24 mouse cellular contexts compared by ENCODE assay signal in the genomic region with DNA sequence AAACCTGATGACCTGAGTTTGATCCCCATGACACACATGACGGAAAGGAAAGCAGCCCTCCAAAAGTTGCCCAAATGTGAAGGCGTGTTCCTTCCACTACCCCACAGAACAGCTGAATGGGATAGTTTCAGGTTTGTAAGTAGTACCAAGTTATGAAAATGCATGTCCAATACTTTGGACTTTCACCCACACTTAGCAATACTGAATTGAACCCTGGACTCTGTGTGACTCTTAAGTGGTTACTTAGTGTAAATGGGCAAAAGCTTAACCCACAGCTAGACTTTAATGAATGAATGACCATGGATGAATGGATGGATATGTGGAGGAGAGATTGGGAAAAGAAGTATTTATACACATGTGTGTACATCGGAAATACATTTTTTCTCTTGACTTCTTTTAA. TPM values are rescaled to one million over a fixed set of nuclear protein-coding genes. Genes with fewer than 3 reads are reported as not detected.
DNase-seq lines count a peak whose midpoint lies in the region; ATAC-seq and TF ChIP-seq lines count a peak whose summit lies in the region.
"Had no signal": no experiment of that assay in that cellular context is flagged by ENCODE, and none has a peak within 500 bp of the region (broad histone marks: within the 10 kb centered on the region; RNA-seq: fewer than 3 reads in every experiment).

No protein-coding gene starts in this region.

- H3K36me3 ChIP-seq in heart, postnatal 0 days (replicated peaks; ENCODE audit: control insufficient read depth, insufficient read depth, low read length) = peaks cover 17% of the 10 kb centered on the region; the same call in 1 of the 2 replicates
- H3K36me3 ChIP-seq in kidney, adult 2 months (ENCODE audit: control insufficient read depth, insufficient read depth, low read length) = no peaks in the 10 kb centered on the region
- H3K36me3 ChIP-seq in liver, adult 2 months (ENCODE audit: control insufficient read depth, insufficient read depth, low read length) = no peaks in the 10 kb centered on the region
- H3K36me3 ChIP-seq in liver, postnatal 0 days (replicated peaks; ENCODE audit: insufficient read depth, low read length) = no peaks in the 10 kb centered on the region
- H3K36me3 ChIP-seq: embryonic facial prominence, embryonic 10.5 days; embryonic facial prominence, embryonic 13.5 days; forebrain, embryonic 12.5 days; forebrain, embryonic 15.5 days; hindbrain, embryonic 12.5 days; hindbrain, embryonic 15.5 days had no signal

- WGBS in heart, postnatal 0 days = 81% methylated on average over 3 of the region's 3 CpGs
- WGBS in kidney, adult 2 months = 72% methylated on average over 3 of the region's 3 CpGs
- 98% methylated on average over 3 of the region's 3 CpGs for WGBS in liver, adult 2 months
- 78% methylated on average over 3 of the region's 3 CpGs for WGBS in liver, postnatal 0 days (ENCODE audit: insufficient replicate concordance)

- no peak for ATAC-seq in heart, postnatal 0 days (ENCODE audit: insufficient read depth, low read depth)
- no peak for ATAC-seq in liver, postnatal 0 days
- ATAC-seq: activated CD4-positive, CD25-positive, alpha-beta regulatory T cell, adult 4 months; forebrain, embryonic 15.5 days had no signal

- H3K79me2 ChIP-seq in liver, adult 2 months (ENCODE audit: control insufficient read depth, insufficient read depth, low read length) = no peaks in the 10 kb centered on the region

- H3K27me3 ChIP-seq in heart, postnatal 0 days (ENCODE audit: control insufficient read depth, insufficient read depth, low read length) = no peaks in the 10 kb centered on the region
- no peaks in the 10 kb centered on the region for H3K27me3 ChIP-seq in kidney, adult 2 months (replicated peaks; ENCODE audit: control insufficient read depth, insufficient read depth, low read length)
- H3K27me3 ChIP-seq in liver, adult 2 months (ENCODE audit: control insufficient read depth, insufficient read depth, low read length) = no peaks in the 10 kb centered on the region
- no peaks in the 10 kb centered on the region for H3K27me3 ChIP-seq in liver, postnatal 0 days (ENCODE audit: insufficient read depth, low read length)
- H3K27me3 ChIP-seq: embryonic facial prominence, embryonic 13.5 days; forebrain, embryonic 15.5 days; hindbrain, embryonic 12.5 days; hindbrain, embryonic 15.5 days had no signal

- DNase-seq in gastrocnemius, adult 2 months = no peak
- no peak for DNase-seq in gastrocnemius, adult 18-20 months (ENCODE audit: low spot score)
- DNase-seq in heart, postnatal 0 days (ENCODE audit: low spot score) = no peak
- DNase-seq in heart, postnatal 25 days (ENCODE audit: low spot score) = no peak
- peak; percentile 69 for DNase-seq in kidney, adult 2 months
- DNase-seq in kidney, postnatal 4 days = no peak
- peak; percentile 3 for DNase-seq in liver, adult 2 months (ENCODE audit: extremely low read depth, low read depth, low spot score)
- DNase-seq in liver, postnatal 0 days = no peak
- DNase-seq: adrenal gland, adult 8-10 months; adrenal gland, postnatal 25 days; cerebellum, adult 11-12 months; cerebellum, adult 8-10 months; cerebellum, postnatal 36 days; embryo, embryonic 11 days had no signal

- intact Hi-C loops in gastrocnemius, adult 2 months (cut with DNase I) = no loop called here
- intact Hi-C loops in heart, postnatal 25 days (cut with DNase I) = no loop called here

- H3K27ac ChIP-seq in gastrocnemius, adult 2 months = peak overlapping the region; percentile 43
- 0 out of 2 replicates have a peak overlapping the region, but pooled peaks have one; percentile 41 for H3K27ac ChIP-seq in heart, postnatal 0 days (ENCODE audit: low read depth)
- peak overlapping the region; percentile 7; the same call in 1 of the 2 replicates for H3K27ac ChIP-seq in kidney, adult 2 months (ENCODE audit: insufficient read depth, low read depth, low read length)
- no peak overlapping the region for H3K27ac ChIP-seq in liver, adult 2 months (replicated peaks; ENCODE audit: insufficient read depth, low read depth, low read length)
- H3K27ac ChIP-seq in liver, postnatal 0 days (ENCODE audit: low read depth) = no peak overlapping the region
- H3K27ac ChIP-seq: embryonic facial prominence, embryonic 10.5 days; embryonic facial prominence, embryonic 13.5 days; forebrain, embryonic 12.5 days; forebrain, embryonic 15.5 days; hindbrain, embryonic 12.5 days; hindbrain, embryonic 15.5 days had no signal

- H3K9me3 ChIP-seq in heart, postnatal 0 days (replicated peaks; ENCODE audit: control insufficient read depth, low read length) = no peaks in the 10 kb centered on the region
- no peaks in the 10 kb centered on the region for H3K9me3 ChIP-seq in liver, postnatal 0 days (ENCODE audit: low read length)
- H3K9me3 ChIP-seq: embryonic facial prominence, embryonic 10.5 days; embryonic facial prominence, embryonic 13.5 days; forebrain, embryonic 12.5 days; forebrain, embryonic 15.5 days; hindbrain, embryonic 12.5 days; hindbrain, embryonic 15.5 days had no signal

- no peak overlapping the region for H3K4me3 ChIP-seq in gastrocnemius, adult 2 months
- no peak overlapping the region for H3K4me3 ChIP-seq in heart, postnatal 0 days (ENCODE audit: low read depth, low read length)
- H3K4me3 ChIP-seq in kidney, adult 2 months (ENCODE audit: insufficient read depth, low read depth, low read length) = no peak overlapping the region
- H3K4me3 ChIP-seq in liver, adult 2 months (ENCODE audit: insufficient read depth, low read depth, low read length) = no peak overlapping the region
- no peak overlapping the region for H3K4me3 ChIP-seq in liver, postnatal 0 days (ENCODE audit: low read depth, low read length)
- H3K4me3 ChIP-seq: embryonic facial prominence, embryonic 10.5 days; embryonic facial prominence, embryonic 13.5 days; erythroblast, embryonic 14.5 days; forebrain, embryonic 12.5 days; forebrain, embryonic 15.5 days; hindbrain, embryonic 12.5 days; hindbrain, embryonic 15.5 days had no signal

- no peak overlapping the region for H3K4me2 ChIP-seq in heart, postnatal 0 days (ENCODE audit: low read depth, low read length)
- H3K4me2 ChIP-seq in liver, postnatal 0 days (ENCODE audit: low read depth, low read length) = no peak overlapping the region
- H3K4me2 ChIP-seq: embryonic facial prominence, embryonic 13.5 days; forebrain, embryonic 12.5 days; forebrain, embryonic 15.5 days; heart, embryonic 11.5 days; hindbrain, embryonic 12.5 days; hindbrain, embryonic 15.5 days had no signal

- no peak for TF ChIP-seq EP300 in heart, postnatal 0 days (IDR thresholded peaks at IDR 0.05; ENCODE audit: low read depth)
- no peak for TF ChIP-seq EP300 in liver, postnatal 0 days (IDR thresholded peaks at IDR 0.05; ENCODE audit: low read depth)

- H3K9ac ChIP-seq in heart, postnatal 0 days (replicated peaks; ENCODE audit: low read depth, low read length) = no peak overlapping the region
- no peak overlapping the region for H3K9ac ChIP-seq in liver, adult 2 months (ENCODE audit: low read depth, low read length)
- H3K9ac ChIP-seq in liver, postnatal 0 days (replicated peaks) = no peak overlapping the region
- H3K9ac ChIP-seq: embryonic facial prominence, embryonic 13.5 days; forebrain, embryonic 12.5 days; forebrain, embryonic 15.5 days; hindbrain, embryonic 12.5 days; hindbrain, embryonic 15.5 days had no signal

- H3K4me1 ChIP-seq in heart, postnatal 0 days (ENCODE audit: control insufficient read depth, insufficient read depth) = peaks cover 29% of the 10 kb centered on the region
- H3K4me1 ChIP-seq in kidney, adult 2 months (ENCODE audit: control insufficient read depth, insufficient read depth, low read length) = peaks cover 6% of the 10 kb centered on the region
- no peaks in the 10 kb centered on the region for H3K4me1 ChIP-seq in liver, adult 2 months (ENCODE audit: control insufficient read depth, insufficient read depth, low read length)
- H3K4me1 ChIP-seq in liver, postnatal 0 days (ENCODE audit: insufficient read depth) = no peaks in the 10 kb centered on the region
- H3K4me1 ChIP-seq: forebrain, embryonic 12.5 days; forebrain, embryonic 15.5 days; hindbrain, embryonic 12.5 days; hindbrain, embryonic 15.5 days had no signal

- TF ChIP-seq CTCF in gastrocnemius, adult 2 months (IDR thresholded peaks at IDR 0.05) = no peak
- no peak for TF ChIP-seq CTCF in heart, postnatal 0 days (IDR thresholded peaks at IDR 0.05; ENCODE audit: low read depth)
- TF ChIP-seq CTCF in kidney, adult 2 months (conservative IDR thresholded peaks at IDR 0.05; ENCODE audit: insufficient read depth, insufficient read length, low read depth, low read length) = no peak
- no peak for TF ChIP-seq CTCF in liver, adult 2 months (IDR thresholded peaks at IDR 0.05; ENCODE audit: low read depth, low read length)
- no peak for TF ChIP-seq CTCF in liver, postnatal 0 days (IDR thresholded peaks at IDR 0.05; ENCODE audit: low read depth)

- TF ChIP-seq POLR2A in kidney, adult 2 months (IDR thresholded peaks at IDR 0.05; ENCODE audit: low read depth, low read length) = no peak
- TF ChIP-seq POLR2A in liver, adult 2 months (IDR thresholded peaks at IDR 0.05; ENCODE audit: extremely low read depth, insufficient read depth, low read length) = no peak

RNA-seq across cellular contexts. Expression of a gene that starts 8.6 kb away (rescaled TPM):
- total RNA-seq in gastrocnemius, adult 2 months (2021) = 100 to 1,000 TPM in 1 of 2 experiments, 10 to 100 TPM in 1; 21.9 to 106 TPM
- total RNA-seq in gastrocnemius, adult 18-20 months (2021) = 10 to 100 TPM; 35.5 to 40.5 TPM
- 836 and 965 TPM in 2 replicates for total RNA-seq in heart, postnatal 0 days (2014; rRNA removed; ENCODE audit: low replicate concordance)
- polyA plus RNA-seq in heart, postnatal 0 days (2015; fragmentation: Nextera tagmentation; extraction: Ambion mirVana) = 809 and 872 TPM in 2 replicates
- total RNA-seq in heart, postnatal 25 days (2021) = 1,000 to 10,000 TPM; 1,096 to 1,107 TPM
- polyA plus RNA-seq in kidney, adult 2 months (2012; rRNA removed) = 0.38 and 2.1 TPM in 2 replicates
- total RNA-seq in liver, adult 2 months (2014; rRNA removed) = 0.34 and 0.65 TPM in 2 replicates
- not detected in 2 replicates for polyA plus RNA-seq in liver, adult 2 months (2012; rRNA removed)
- polyA plus RNA-seq in liver, postnatal 0 days (2015; fragmentation: Nextera tagmentation; extraction: Ambion mirVana) = 0.66 and 3.9 TPM in 2 replicates
- total RNA-seq: hematopoietic stem cell, adult 5-6 weeks had no signal
- polyA plus RNA-seq: activated CD4-positive, CD25-positive, alpha-beta regulatory T cell, adult 4 months; erythroblast, embryonic 14.5 days had no signal

Comparison
In these comparisons a context has a peak if more than half of its experiments do, and no peak if none do; other contexts are left out.
1. DNase-seq: peak in kidney, adult 2 months (single experiment) and liver, adult 2 months (single experiment); none in gastrocnemius, adult 2 months (single experiment), gastrocnemius, adult 18-20 months (single experiment), heart, postnatal 0 days (single experiment), heart, postnatal 25 days (single experiment), kidney, postnatal 4 days (0 of 2) and liver, postnatal 0 days (single experiment).
2. H3K27ac ChIP-seq: peak in gastrocnemius, adult 2 months (single experiment), heart, postnatal 0 days (single experiment) and kidney, adult 2 months (single experiment); none in liver, adult 2 months (single experiment) and liver, postnatal 0 days (single experiment).
3. RNA of a gene that starts 8.6 kb away (total RNA-seq): 1,096 to 1,107 TPM in heart, postnatal 25 days, 836 to 965 TPM in heart, postnatal 0 days, 21.9 to 106 TPM in gastrocnemius, adult 2 months and 35.5 to 40.5 TPM in gastrocnemius, adult 18-20 months; 0.34 to 0.65 TPM in liver, adult 2 months; every median in the first group is over 10 times any median in the second.